In genomic region chr1:36987172-36988148, GRCm38 (mm10) we compare ENCODE assay signal across 13 mouse cellular contexts. TPM values are rescaled to one million over a fixed set of nuclear protein-coding genes. Genes with fewer than 3 reads are reported as not detected.
DNase-seq lines count a peak whose midpoint lies in the region.
"Had no signal": no experiment of that assay in that cellular context is flagged by ENCODE, and none has a peak within 500 bp of the region (broad histone marks: within the 10 kb centered on the region; RNA-seq: fewer than 3 reads in every experiment).

No protein-coding gene starts in this region.

- peak; percentile 7 for DNase-seq in heart, adult 8-10 months (ENCODE audit: low spot score)
- no peak for DNase-seq in heart, postnatal 25 days (ENCODE audit: low spot score)
- DNase-seq in spleen, adult 18-20 months: peak; percentile 27 to 36
- DNase-seq in spleen, postnatal 14 days (ENCODE audit: low spot score in 2 of 2): no peak
- DNase-seq in brain, adult 2 months (ENCODE audit: low read depth, low spot score): peak; percentile 10
- no peak for DNase-seq in gastrocnemius, adult 18-20 months (ENCODE audit: low spot score)
- DNase-seq in adipocyte (ENCODE audit: low spot score): no peak
- no peak for DNase-seq in c-Kit-positive CD71-positive TER-119-positive erythroid progenitor cells, embryonic 14.5 days (ENCODE audit: low spot score)
- DNase-seq: adrenal gland, adult 2 months; cerebellum, adult 2 months; kidney, postnatal 10 days; midbrain, embryonic 14.5 days; thymus, postnatal 25 days had no signal

- intact Hi-C loops in heart, postnatal 25 days (cut with DNase I): no loop called here

RNA-seq across cellular contexts. Expression of gene Vwa3b, which starts 38.9 kb away (rescaled TPM):
- total RNA-seq in heart, adult 8-10 months (2022): under 1 TPM in 3 of 4 experiments, not detected in 1; 0.16 to 0.41 (median 0.29) TPM
- under 1 TPM; 0.31 to 0.34 TPM for total RNA-seq in heart, postnatal 25 days (2021)
- 100 to 1,000 TPM in 1 of 2 experiments, 10 to 100 TPM in 1; 85.9 to 109 TPM for total RNA-seq in gastrocnemius, adult 18-20 months (2021)

RNA-seq across cellular contexts. Expression of gene Tmem131, which starts 44.0 kb away (rescaled TPM):
- total RNA-seq in heart, adult 8-10 months (2022): 10 to 100 TPM; 23.0 to 31.0 (median 28.3) TPM
- total RNA-seq in heart, postnatal 25 days (2021): 10 to 100 TPM; 30.7 to 33.5 TPM
- total RNA-seq in gastrocnemius, adult 18-20 months (2021): 10 to 100 TPM; 29.1 to 32.1 TPM

Comparison
In these comparisons a context has a peak if more than half of its experiments do, and no peak if none do; other contexts are left out.
1. DNase-seq: peak in heart, adult 8-10 months (single experiment), spleen, adult 18-20 months (2 of 2) and brain, adult 2 months (single experiment); none in heart, postnatal 25 days (single experiment), spleen, postnatal 14 days (0 of 2), gastrocnemius, adult 18-20 months (single experiment), adipocyte (single experiment) and c-Kit-positive CD71-positive TER-119-positive erythroid progenitor cells, embryonic 14.5 days (single experiment).
2. RNA of gene Vwa3b, which starts 38.9 kb away (total RNA-seq): 85.9 to 109 TPM in gastrocnemius, adult 18-20 months; 0.31 to 0.34 TPM in heart, postnatal 25 days and 0.16 to 0.41 TPM in heart, adult 8-10 months; every median in the first group is over 10 times any median in the second.